Comparison of ENCODE assay signal across 8 mouse cellular contexts in genomic region chr10:37314746-37315430, GRCm38 (mm10).
DNase-seq lines count a peak whose midpoint lies in the region; TF ChIP-seq lines count a peak whose summit lies in the region.

No protein-coding gene starts in this region.

- no peak for TF ChIP-seq POLR2A in brain, embryonic 14.5 days (IDR thresholded peaks at IDR 0.05; ENCODE audit: borderline replicate concordance, extremely low read depth, insufficient read depth, insufficient read length, poor library complexity, severe bottlenecking)

- TF ChIP-seq CTCF in brain, embryonic 14.5 days (IDR thresholded peaks at IDR 0.05; ENCODE audit: borderline replicate concordance, extremely low read depth, insufficient read depth, insufficient read length) = no peak

- peak; percentile 9 to 48 for DNase-seq in kidney, postnatal 25 days
- no peak for DNase-seq in kidney, adult 11 months
- peak; percentile 86 for DNase-seq in brain, embryonic 14.5 days (ENCODE audit: low read depth)
- peak; percentile 44 to 49 for DNase-seq in frontal cortex, postnatal 10 days (ENCODE audit: low spot score in 2 of 2)
- DNase-seq in left cerebral cortex, adult 18-20 months (ENCODE audit: low spot score in 2 of 2) = peak; percentile 63 to 77
- peak; percentile 44 for DNase-seq in right cerebral cortex, postnatal 14 days
- no peak for DNase-seq in spleen, adult 18-20 months
- no peak for DNase-seq in thymus, postnatal 25 days

Comparison
In these comparisons a context has a peak if more than half of its experiments do, and no peak if none do; other contexts are left out.
1. DNase-seq: peak in kidney, postnatal 25 days (2 of 2), brain, embryonic 14.5 days (single experiment), frontal cortex, postnatal 10 days (2 of 2), left cerebral cortex, adult 18-20 months (2 of 2) and right cerebral cortex, postnatal 14 days (single experiment); none in kidney, adult 11 months (single experiment), spleen, adult 18-20 months (0 of 2) and thymus, postnatal 25 days (single experiment).